Mouse (Mus musculus): ENCODE results near the gene D3Ertd254e.

- peak; percentile 40; the same call in 1 of the 2 replicates for TF ChIP-seq POLR2A (IDR thresholded peaks at IDR 0.05; ENCODE audit: borderline replicate concordance, control insufficient read depth, low read depth, low read length)
- TF ChIP-seq CTCF (IDR thresholded peaks at IDR 0.05; ENCODE audit: control insufficient read depth, insufficient read depth, low read length), result no peak
These were observed at the start of gene D3Ertd254e for GRCm38 (mm10) chr3:36150934-36151686.

Data from bone marrow, adult 2 months (tissue).